Mouse (Mus musculus) brain, adult 2 months (tissue): ENCODE results near the gene Slc35a2.
A peak's percentile ranks its signal among the peaks of the same experiment; 100 is the strongest.

Source experiments
- DNase-seq: peaks from one replicate; pipeline ENCODE4 v3.0.0; 2011; ENCODE audit warnings: low read depth, low spot score

Slc35a2 gene

GRCm38 (mm10) chrX:7883841-7884567 lies at the start of gene Slc35a2:
Gene Slc35a2, plus strand, starts transcription at chrX:7884028.
- peak; percentile 97 for DNase-seq

GRCm38 (mm10) chrX:7837146-7837545 lies 46.7 kb upstream of the Slc35a2 start:
- no peak for DNase-seq

GRCm38 (mm10) chrX:7840842-7841162 lies 43.0 kb upstream of the Slc35a2 start:
- DNase-seq: no peak

GRCm38 (mm10) chrX:7841163-7842162 lies 42.4 kb upstream of the Slc35a2 start, which contains the start of gene Otud5:
Gene Otud5, plus strand, starts transcription at chrX:7841364.
- DNase-seq: peak; percentile 99

- no peak for DNase-seq
These were observed 41.5 kb upstream of the Slc35a2 start for GRCm38 (mm10) chrX:7842318-7842717.

- peak; percentile 16 for DNase-seq
These were observed 36.0 kb upstream of the Slc35a2 start for GRCm38 (mm10) chrX:7847845-7848244.

- DNase-seq: peak; percentile 67
These were observed 29.2 kb upstream of the Slc35a2 start for GRCm38 (mm10) chrX:7854578-7854977.

GRCm38 (mm10) chrX:7859191-7859753 lies 24.6 kb upstream of the Slc35a2 start:
- no peak for DNase-seq

GRCm38 (mm10) chrX:7863181-7863580 lies 20.6 kb upstream of the Slc35a2 start:
- no peak for DNase-seq

GRCm38 (mm10) chrX:7864551-7864950 lies 19.3 kb upstream of the Slc35a2 start:
- DNase-seq: no peak

GRCm38 (mm10) chrX:7865343-7865742 lies 18.5 kb upstream of the Slc35a2 start:
- no peak for DNase-seq

- no peak for DNase-seq
These were observed 18.0 kb upstream of the Slc35a2 start for GRCm38 (mm10) chrX:7865786-7866185.

GRCm38 (mm10) chrX:7867141-7867540 lies 16.7 kb upstream of the Slc35a2 start:
- no peak for DNase-seq

GRCm38 (mm10) chrX:7868506-7868905 lies 15.3 kb upstream of the Slc35a2 start:
- no peak for DNase-seq

- no peak for DNase-seq
These were observed 14.0 kb upstream of the Slc35a2 start for GRCm38 (mm10) chrX:7869826-7870225.

- DNase-seq: peak; percentile 97
These were observed 5.8 kb upstream of the Slc35a2 start, which contains the start of gene Pim2 for GRCm38 (mm10) chrX:7878007-7878419. Gene Pim2, plus strand, starts transcription at chrX:7878262.

- peak; percentile 34 for DNase-seq
These were observed 5.3 kb upstream of the Slc35a2 start for GRCm38 (mm10) chrX:7878495-7878894.

GRCm38 (mm10) chrX:7879819-7880218 lies 4.0 kb upstream of the Slc35a2 start:
- DNase-seq: peak; percentile 95

- DNase-seq: peak; percentile 17
These were observed 14.4 kb downstream of the Slc35a2 start for GRCm38 (mm10) chrX:7898211-7898610.

- DNase-seq: peak; percentile 98
These were observed 15.3 kb downstream of the Slc35a2 start, which contains the start of the genes Pqbp1 and Timm17b for GRCm38 (mm10) chrX:7898880-7899874. Gene Pqbp1, minus strand, starts transcription at chrX:7899269. Gene Timm17b, plus strand, starts transcription at chrX:7899357.

- DNase-seq: no peak
These were observed 20.6 kb downstream of the Slc35a2 start for GRCm38 (mm10) chrX:7904441-7904840.
